Mouse (Mus musculus) midbrain, postnatal 0 days (tissue): ENCODE measurements around the gene Tyw5. TPM values are rescaled to one million over a fixed set of nuclear protein-coding genes. Genes with fewer than 3 reads are reported as not detected.

ENCODE experiments used
- ATAC-seq: fragments of 200-750 bp; cut with Nextera tagmentation; 2 replicates; pipeline ENCODE4 v1.8.0; 2017; ENCODE audit warnings: moderate number of reproducible peaks, mild to moderate bottlenecking, moderate TSS enrichment, moderate library complexity; ENCODE audit not compliant: low FRiP score
- DNase-seq: peaks from one replicate; pipeline ENCODE4 v3.0.0-alpha.2; 2015; ENCODE audit warnings: low spot score
- H3K27ac ChIP-seq: fragments of 300-500 bp; sonication (generic); 2 replicates; pipeline ENCODE4 v1.5.1; 2014; ENCODE audit warnings: low read depth, mild to moderate bottlenecking, low read length, mixed read lengths
- H3K27me3 ChIP-seq: fragments of 300-500 bp; sonication (generic); 2 replicates; pipeline ENCODE4 v1.6.1; 2014; ENCODE audit warnings: low read length, control low read depth, mixed read lengths; ENCODE audit not compliant: insufficient read depth
- H3K36me3 ChIP-seq: fragments of 300-500 bp; sonication (generic); 2 replicates; pipeline ENCODE4 v1.6.1; 2014; ENCODE audit warnings: low read length, control low read depth, mixed read lengths; ENCODE audit not compliant: insufficient read depth
- H3K4me1 ChIP-seq: fragments of 300-500 bp; sonication (generic); 2 replicates; pipeline ENCODE4 v1.6.1; 2014; ENCODE audit warnings: mild to moderate bottlenecking, control low read depth, antibody characterized with exemption, low read length, mixed read lengths; ENCODE audit not compliant: insufficient read depth
- H3K4me2 ChIP-seq: fragments of 300-500 bp; sonication (generic); 2 replicates; pipeline ENCODE4 v1.6.1; 2014; ENCODE audit warnings: low read depth, mild to moderate bottlenecking, low read length, mixed read lengths; ENCODE audit not compliant: poor library complexity, severe bottlenecking
- H3K4me3 ChIP-seq: fragments of 300-500 bp; sonication (generic); 2 replicates; pipeline ENCODE4 v1.5.1; 2014; ENCODE audit warnings: low read depth, mild to moderate bottlenecking, low read length, moderate library complexity
- H3K9ac ChIP-seq: fragments of 300-500 bp; sonication (generic); replicated peaks from 2 replicates; pipeline ENCODE4 v1.6.1; 2014; ENCODE audit warnings: mild to moderate bottlenecking, low read length, moderate library complexity, mixed read lengths; ENCODE audit not compliant: poor library complexity, severe bottlenecking
- H3K9me3 ChIP-seq: fragments of 300-500 bp; sonication (generic); 2 replicates; pipeline ENCODE4 v1.6.1; 2016; ENCODE audit warnings: low read length, control low read depth
- CTCF ChIP-seq: IDR thresholded peaks from 2 replicates; pipeline ENCODE4 v1.5.1; 2016; ENCODE audit warnings: antibody characterized with exemption, mild to moderate bottlenecking
- WGBS: fragments of 180-500 bp; shearing (Covaris S2); extraction: QIAGEN DNeasy Blood & Tissue Kit; methylation state at CpG from one replicate; pipeline ENCODE4 v1.1.7; 2014; 5-methylcytosine and 5-hydroxymethylcytosine counted together
- polyA plus RNA-seq: library from polyadenylated mRNA; unstranded; fragments of >200 nt; fragmentation: Nextera tagmentation; extraction: Ambion mirVana; gene quantifications from 2 replicates; pipeline ENCODE4 v1.2.1, GENCODE M21; 2015
- total RNA-seq: library from RNA; depleted of rRNA; stranded (reverse); fragments of >200 nt; gene quantifications from 2 replicates; pipeline ENCODE4 v1.2.3, GENCODE M21; 2014; rRNA removed

Gene Tyw5
- total RNA-seq (17.9 and 27.3 TPM in 2 replicates), polyA plus RNA-seq (30.4 TPM in 2 replicates)

DNA sequence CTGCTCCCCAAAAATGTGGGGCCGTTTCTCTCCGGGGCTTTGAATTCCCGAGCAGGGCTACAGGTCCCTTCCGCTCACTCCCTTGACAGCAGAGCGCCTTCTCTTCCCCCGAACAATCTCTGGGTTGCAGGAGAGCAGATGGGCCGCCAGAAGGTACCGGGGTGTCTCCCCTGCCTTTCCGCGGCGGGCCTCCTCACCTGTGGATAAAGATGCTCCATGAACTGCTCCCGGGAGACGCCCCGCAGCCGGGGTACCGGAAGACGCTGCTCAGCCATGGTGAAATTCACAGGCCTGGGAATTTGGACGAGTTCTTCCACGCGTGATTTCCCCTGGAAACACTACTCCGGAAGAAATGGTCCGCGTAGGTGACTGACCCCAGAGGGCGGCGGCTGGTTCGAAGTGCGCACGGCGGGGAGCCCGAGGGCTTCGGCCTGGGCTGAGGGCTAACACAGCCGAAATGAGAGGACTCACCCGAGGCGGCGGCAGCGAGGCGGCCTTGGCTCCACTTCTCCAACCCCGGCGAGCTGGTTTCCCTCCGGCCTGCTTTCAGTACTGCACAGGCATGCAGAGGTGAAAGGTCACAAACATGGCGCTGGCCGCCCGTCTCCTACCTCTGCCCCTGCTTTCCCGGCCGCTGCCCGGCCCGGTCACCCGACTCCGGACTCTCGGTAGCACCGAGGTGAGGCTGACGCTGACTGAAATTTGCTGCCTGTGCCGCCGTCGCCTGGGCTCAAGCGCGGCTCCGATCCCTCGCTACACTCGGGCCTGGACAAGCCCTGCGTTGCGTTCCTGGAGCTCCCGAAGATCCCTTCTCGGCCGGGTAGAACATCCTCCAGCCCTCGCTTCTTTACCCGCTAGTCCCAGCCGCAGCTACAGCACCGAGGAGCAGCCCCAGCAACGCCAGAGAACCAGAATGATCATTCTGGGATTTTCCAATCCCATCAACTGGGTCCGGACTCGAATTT, at the start of gene Tyw5, which contains the start of gene Maip1:
Tyw5 (minus strand) TSS at position 915 of the 965 bp plus-strand sequence.
Maip1 (plus strand) TSS at position 142 of the 965 bp plus-strand sequence.
- H3K4me1 ChIP-seq, result peaks cover 15% of the 10 kb centered on the region
- H3K4me2 ChIP-seq, result peak within 1 kb of the TSS; percentile 73
- H3K9ac ChIP-seq, result peak within 1 kb of the TSS; percentile 79
- TF ChIP-seq CTCF, result 0 out of 2 replicates have a peak, but pooled peaks have one; percentile 6
- H3K36me3 ChIP-seq, result no peaks in the 10 kb centered on the region
- peak; percentile 90 for DNase-seq
- peak; percentile 94 for ATAC-seq
- no peaks in the 10 kb centered on the region for H3K9me3 ChIP-seq
- H3K27ac ChIP-seq, result peak within 1 kb of the TSS; percentile 91
- under 1% methylated on average over 72 of the region's 72 CpGs for WGBS
- H3K4me3 ChIP-seq, result peak within 1 kb of the TSS; percentile 97
- no peaks in the 10 kb centered on the region for H3K27me3 ChIP-seq

DNA sequence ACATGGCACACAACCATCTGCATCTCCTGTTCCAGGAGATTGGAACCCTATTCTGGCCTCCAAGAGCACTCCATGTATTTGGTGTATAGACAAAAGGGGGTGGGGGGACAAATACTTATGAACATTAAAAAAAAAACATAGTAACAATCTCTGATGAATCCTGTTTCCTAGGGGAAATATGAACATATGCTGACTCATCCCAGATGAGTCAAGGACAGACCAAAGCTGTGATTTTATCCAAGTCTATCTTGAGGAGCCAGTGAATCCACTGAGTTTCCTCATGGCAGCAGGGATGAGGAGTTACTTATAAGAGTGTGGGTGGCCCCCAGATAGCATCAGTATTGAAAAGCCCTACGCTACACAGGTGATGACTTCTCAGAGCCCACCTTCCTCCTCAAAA, 43.3 kb upstream of the Tyw5 start:
- no peaks in the 10 kb centered on the region for H3K36me3 ChIP-seq
- no peak for DNase-seq
- H3K4me1 ChIP-seq, result no peaks in the 10 kb centered on the region
- no peak overlapping the region for H3K4me3 ChIP-seq
- no peak overlapping the region for H3K9ac ChIP-seq
- H3K27me3 ChIP-seq, result no peaks in the 10 kb centered on the region
- H3K9me3 ChIP-seq, result no peaks in the 10 kb centered on the region
- no peak for TF ChIP-seq CTCF
- no peak overlapping the region for H3K27ac ChIP-seq
- WGBS, result 100% methylated on average over 1 of the region's 1 CpGs
- ATAC-seq, result no peak
- H3K4me2 ChIP-seq, result no peak overlapping the region

DNA sequence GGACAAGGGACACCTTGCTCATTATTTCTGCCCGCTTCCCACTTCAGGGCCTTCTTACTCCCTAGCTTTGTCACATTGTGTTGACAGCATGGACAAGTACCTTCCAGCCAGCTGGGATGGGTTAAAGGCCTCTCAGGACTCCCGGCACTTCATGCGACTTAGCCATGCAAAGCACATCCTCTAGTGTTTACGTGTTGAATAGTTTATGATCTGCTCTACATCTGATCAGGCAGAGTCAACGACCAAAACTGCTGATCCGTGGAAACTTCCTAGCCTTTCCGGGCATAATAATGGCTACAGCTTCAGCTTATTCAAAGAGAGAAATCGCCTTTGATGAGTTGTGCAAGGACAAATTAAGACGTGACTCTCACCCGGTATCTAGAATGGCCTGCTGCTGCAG, 38.8 kb upstream of the Tyw5 start:
- Histone ChIP-seq H3K4me3 (no peak overlapping the region), H3K9me3 (no peaks in the 10 kb centered on the region), H3K27ac (no peak overlapping the region), H3K4me2 (no peak overlapping the region), H3K36me3 (no peaks in the 10 kb centered on the region), H3K4me1 (no peaks in the 10 kb centered on the region), H3K9ac (no peak overlapping the region), H3K27me3 (no peaks in the 10 kb centered on the region)
- no peak for TF ChIP-seq CTCF
- DNase-seq, result no peak
- WGBS, result 40% methylated on average over 10 of the region's 10 CpGs
- peak; percentile 23; the same call in 1 of the 2 replicates for ATAC-seq

DNA sequence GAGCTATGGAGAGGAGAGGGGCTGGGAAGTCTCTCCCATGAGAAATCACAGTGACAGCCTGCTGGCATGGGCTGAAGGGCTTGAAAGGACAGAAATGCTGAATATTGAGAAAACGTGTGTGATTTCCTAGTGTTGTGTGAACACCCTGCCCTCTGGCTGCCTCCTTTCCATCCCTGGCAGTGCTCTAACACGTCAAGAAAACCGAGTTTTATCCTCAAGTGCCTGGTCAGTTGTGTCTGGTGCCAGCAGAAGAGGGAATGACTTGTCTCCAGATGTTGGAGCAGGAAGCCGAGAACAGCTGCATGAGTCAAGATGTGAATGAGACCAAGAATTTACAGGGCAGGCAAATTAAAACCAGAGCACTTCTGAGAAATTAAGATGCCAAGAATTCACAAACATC, 33.9 kb upstream of the Tyw5 start:
- no peak overlapping the region for H3K4me3 ChIP-seq
- no peaks in the 10 kb centered on the region for H3K4me1 ChIP-seq
- H3K4me2 ChIP-seq, result no peak overlapping the region
- DNase-seq (no peak), ATAC-seq (no peak)
- no peaks in the 10 kb centered on the region for H3K27me3 ChIP-seq
- H3K27ac ChIP-seq, result no peak overlapping the region
- no peaks in the 10 kb centered on the region for H3K36me3 ChIP-seq
- no peak overlapping the region for H3K9ac ChIP-seq
- 69% methylated on average over 4 of the region's 4 CpGs for WGBS
- H3K9me3 ChIP-seq, result no peaks in the 10 kb centered on the region
- TF ChIP-seq CTCF, result no peak

DNA sequence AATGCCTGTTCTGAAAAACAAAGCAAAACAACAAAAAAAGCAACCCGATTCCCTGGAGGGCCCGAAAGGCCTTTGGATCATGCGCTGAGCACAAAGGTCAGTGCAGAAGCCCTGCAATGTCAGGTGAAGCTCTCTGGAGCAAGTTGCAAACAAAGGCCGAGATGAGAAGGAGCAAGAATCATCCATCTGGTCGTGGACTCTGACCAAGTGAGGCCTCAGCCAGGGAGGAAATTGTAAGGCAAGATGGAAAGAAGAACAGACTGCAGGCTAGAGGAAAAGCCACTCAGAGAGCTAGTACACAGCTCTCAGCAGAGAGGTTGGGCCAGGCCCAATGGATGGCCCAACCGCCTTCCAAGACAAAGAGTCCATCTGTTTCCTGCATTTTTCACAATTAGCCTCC, 32.1 kb upstream of the Tyw5 start:
- H3K4me3 ChIP-seq, result no peak overlapping the region
- ATAC-seq, result no peak
- TF ChIP-seq CTCF, result no peak
- H3K27me3 ChIP-seq, result no peaks in the 10 kb centered on the region
- no peak for DNase-seq
- no peak overlapping the region for H3K27ac ChIP-seq
- 86% methylated on average over 6 of the region's 6 CpGs for WGBS
- H3K9ac ChIP-seq, result no peak overlapping the region
- no peaks in the 10 kb centered on the region for H3K9me3 ChIP-seq
- H3K4me2 ChIP-seq, result no peak overlapping the region
- H3K36me3 ChIP-seq, result no peaks in the 10 kb centered on the region
- H3K4me1 ChIP-seq, result no peaks in the 10 kb centered on the region

DNA sequence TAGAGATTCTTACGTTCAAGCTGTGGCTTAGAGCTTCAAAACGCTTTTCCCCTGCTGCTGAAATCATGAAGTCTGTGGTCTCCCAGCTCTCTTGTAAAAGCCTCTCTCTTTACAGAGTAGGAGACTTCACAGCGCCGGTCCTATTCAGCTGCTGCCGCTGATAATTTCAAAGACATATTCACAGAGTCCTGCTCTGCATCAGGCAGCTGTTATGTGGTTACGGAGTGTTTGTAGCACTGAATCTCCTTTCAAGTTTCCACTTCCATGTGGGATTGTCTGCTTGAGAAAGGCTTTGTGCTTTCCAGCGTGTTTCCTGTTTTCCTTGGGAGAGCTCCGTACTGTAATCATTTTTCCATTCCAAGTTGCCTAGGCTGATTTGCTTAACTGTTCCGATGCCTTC, 30.1 kb upstream of the Tyw5 start:
- Histone ChIP-seq H3K4me1 (no peaks in the 10 kb centered on the region), H3K36me3 (no peaks in the 10 kb centered on the region), H3K9ac (no peak overlapping the region), H3K9me3 (no peaks in the 10 kb centered on the region), H3K27ac (no peak overlapping the region), H3K27me3 (no peaks in the 10 kb centered on the region), H3K4me2 (peak overlapping the region; percentile 46), H3K4me3 (peak overlapping the region; percentile 22; the same call in 1 of the 2 replicates)
- DNase-seq (peak; percentile 64), ATAC-seq (peak; percentile 66)
- no peak for TF ChIP-seq CTCF
- 9% methylated on average over 9 of the region's 9 CpGs for WGBS
